Mouse (Mus musculus) gastrocnemius, postnatal 25 days (tissue): ENCODE measurements around the gene Hpse2. TPM values are rescaled to one million over a fixed set of nuclear protein-coding genes. Genes with fewer than 3 reads are reported as not detected.

Experiments used
- DNase-seq: peaks from one replicate; pipeline ENCODE4 v3.0.0; 2022
- total RNA-seq, 2 experiments: library from RNA; stranded (reverse); gene quantifications; 1 replicate in 1 of 2; 2 replicates in 1 of 2; pipeline ENCODE4 v1.2.3; 2021

Hpse2 gene
- total RNA-seq, 2 experiments from 2014 or later: 0.80 TPM; not detected in 1

DNA sequence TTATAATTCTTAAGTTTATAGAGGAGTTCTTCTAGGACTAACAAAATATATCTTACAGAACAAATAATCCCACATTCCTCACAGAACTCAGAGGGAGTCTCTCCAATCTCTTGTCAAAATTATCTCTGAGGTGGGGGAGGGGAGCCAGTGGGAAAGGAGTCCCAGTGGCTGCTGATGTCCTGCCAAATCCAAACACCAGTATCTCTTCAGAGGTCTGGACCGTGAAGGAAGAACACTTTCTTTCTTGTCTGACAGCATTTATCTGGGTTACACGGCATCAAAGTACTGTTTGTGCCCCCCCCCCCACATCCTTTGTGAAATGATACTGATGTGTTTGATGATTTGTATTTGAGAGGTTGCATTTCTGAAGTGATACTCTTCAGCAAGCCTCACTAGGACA lies 213.3 kb downstream of the Hpse2 start:
- DNase-seq: no peak

DNA sequence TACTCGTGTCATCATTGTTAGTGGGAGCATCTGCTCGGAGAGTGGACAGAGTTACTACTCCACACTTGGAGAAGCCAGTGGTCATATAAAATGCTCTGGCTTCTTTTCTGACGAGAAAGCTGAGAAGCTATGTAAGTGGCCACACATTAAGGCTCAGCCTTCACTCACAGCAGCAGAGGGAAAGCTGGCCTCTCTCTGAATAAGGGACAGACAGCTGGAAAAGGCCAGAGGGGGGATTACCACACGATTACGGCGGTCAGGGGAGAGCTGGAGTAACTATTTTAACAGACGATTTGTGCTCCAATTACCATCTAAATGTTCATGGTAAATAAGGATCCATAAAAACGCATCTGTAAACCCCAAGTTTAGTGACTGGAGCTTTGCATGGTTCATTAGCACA lies 232.1 kb downstream of the Hpse2 start:
- DNase-seq: no peak

GRCm38 (mm10) chr19:43155582-43155981 lies 232.6 kb downstream of the Hpse2 start:
- DNase-seq: no peak

DNA sequence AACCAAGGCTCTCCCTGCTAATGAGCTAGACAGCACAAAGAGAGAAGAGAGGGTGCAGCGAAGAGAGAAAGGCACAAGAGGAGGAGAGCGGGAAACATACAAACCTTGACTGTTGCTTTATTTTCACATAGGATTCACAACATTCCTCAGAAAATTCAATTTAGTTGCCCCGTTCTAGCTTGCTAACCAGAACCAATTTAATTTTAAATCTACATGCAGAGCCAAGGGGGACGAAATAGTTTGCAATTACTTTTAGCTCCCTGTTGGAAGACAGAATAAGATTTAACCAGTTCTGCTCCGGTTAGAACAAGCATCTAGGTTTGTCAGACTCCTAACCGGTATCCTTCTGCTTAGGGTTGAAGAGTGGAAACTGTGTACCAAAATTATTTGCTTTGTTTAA lies 240.3 kb downstream of the Hpse2 start:
- no peak for DNase-seq

GRCm38 (mm10) chr19:43146820-43147219 lies 241.3 kb downstream of the Hpse2 start:
- DNase-seq: no peak

- no peak for DNase-seq
Observed at GRCm38 (mm10) chr19:43141646-43142045, 246.5 kb downstream of the Hpse2 start.

- no peak for DNase-seq
Observed at GRCm38 (mm10) chr19:43109796-43110195, 278.4 kb downstream of the Hpse2 start.

- DNase-seq: no peak
Observed at GRCm38 (mm10) chr19:43096915-43097314, 291.2 kb downstream of the Hpse2 start.

- no peak for DNase-seq
Observed at GRCm38 (mm10) chr19:43087216-43087615, 300.9 kb downstream of the Hpse2 start.

DNA sequence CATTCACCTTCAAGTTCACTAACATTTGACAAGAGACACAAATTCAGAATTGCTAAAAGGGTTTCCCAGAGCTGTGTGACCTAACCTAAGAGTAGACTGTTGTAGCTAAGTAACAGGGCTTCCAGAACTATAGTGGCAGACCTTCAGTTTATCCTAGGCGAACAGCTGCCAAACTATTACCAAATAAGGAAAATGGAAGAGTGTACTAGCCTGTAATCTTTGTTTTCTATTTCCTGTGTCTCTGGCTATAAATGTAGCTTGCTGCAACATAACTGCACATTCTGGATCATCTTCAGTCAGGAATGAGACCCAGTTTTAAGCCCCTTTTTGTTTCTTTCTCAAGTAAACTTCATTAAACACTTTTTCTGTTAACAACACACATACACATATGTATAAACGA lies 324.0 kb downstream of the Hpse2 start:
- no peak for DNase-seq

GRCm38 (mm10) chr19:43044506-43044905 lies 343.6 kb downstream of the Hpse2 start:
- no peak for DNase-seq

- DNase-seq: no peak
Observed at GRCm38 (mm10) chr19:43042721-43043120, 345.4 kb downstream of the Hpse2 start.

GRCm38 (mm10) chr19:43042211-43042610 lies 345.9 kb downstream of the Hpse2 start:
- DNase-seq: no peak

DNA sequence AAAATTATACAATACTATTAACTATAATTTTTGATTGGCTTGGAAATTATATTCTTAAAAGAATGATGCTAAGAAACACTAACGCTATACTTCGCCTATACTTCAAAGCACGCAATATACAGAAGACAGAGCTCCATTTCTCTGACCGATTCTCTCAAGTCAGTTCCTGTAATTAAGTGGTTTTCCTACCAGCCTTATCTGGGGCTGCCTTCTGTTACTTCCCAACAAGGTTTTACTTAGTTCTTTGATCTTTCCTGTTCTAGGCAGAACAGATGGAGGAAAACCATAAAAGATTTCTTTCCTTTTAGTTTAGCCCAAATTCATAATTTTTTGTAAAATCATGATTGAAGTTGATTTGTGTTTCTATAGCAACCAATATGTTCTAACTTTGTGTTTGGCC lies 351.8 kb downstream of the Hpse2 start:
- no peak for DNase-seq

DNA sequence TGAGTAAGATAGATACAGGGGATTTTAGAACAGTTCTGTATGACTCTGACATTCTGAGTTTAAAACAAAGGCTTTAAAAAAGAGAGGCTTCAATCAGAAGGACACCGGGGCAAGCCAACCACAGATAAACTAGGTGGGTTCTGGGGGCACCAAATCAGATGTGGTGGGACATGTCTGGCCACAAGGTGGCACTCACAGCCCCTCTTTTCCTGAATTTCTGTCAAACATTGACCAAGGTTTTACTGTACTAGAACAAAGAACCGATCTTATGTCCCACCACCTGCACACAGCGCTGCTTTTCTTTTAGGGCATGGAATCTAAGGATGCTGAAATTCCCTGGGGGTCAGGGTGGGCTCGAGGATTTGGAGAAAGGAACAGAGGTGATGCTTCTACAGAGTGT lies 360.9 kb downstream of the Hpse2 start:
- no peak for DNase-seq

- no peak for DNase-seq
Observed at GRCm38 (mm10) chr19:43022611-43023173, 365.5 kb downstream of the Hpse2 start.

DNA sequence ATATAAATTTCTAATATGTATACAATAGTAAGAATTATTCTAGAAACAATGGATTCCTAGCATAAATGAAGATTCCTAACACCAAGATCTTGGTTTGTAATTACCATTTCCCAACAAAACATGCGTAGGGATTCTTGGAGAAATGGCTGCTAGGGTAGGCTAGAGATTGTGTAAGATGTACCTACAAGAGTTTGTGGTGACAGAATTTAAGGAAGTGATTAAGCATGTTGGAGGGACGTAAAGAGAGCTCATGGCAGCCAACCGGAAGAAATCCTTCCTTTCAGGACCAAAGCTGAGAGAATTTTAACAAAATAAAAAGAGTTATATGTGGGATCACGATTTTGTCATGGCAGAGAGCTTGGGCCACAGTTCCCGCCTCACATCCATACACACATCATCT lies 369.4 kb downstream of the Hpse2 start:
- no peak for DNase-seq

DNA sequence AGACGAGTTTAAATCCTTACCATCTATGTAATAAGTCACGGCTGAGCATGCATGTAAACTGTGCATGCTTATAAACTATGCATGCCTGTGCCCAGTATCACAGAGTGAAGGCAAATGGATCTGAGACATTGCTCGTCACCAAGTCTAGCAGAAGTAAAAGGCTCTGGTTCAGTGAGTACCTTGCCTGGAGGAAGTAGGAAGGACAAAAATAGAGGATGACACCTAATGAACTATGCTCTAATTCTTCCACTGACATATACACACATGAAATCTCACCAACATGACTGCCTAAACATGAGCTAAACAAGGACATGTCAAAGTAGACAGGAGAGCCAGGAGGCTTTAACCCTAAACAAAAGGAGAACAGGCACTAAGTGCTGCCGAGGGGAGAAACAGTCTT lies 391.7 kb downstream of the Hpse2 start:
- no peak for DNase-seq

GRCm38 (mm10) chr19:42988833-42989232 lies 399.3 kb downstream of the Hpse2 start:
- DNase-seq: no peak

- DNase-seq: no peak
Observed at GRCm38 (mm10) chr19:42986315-42986701, 401.8 kb downstream of the Hpse2 start.

GRCm38 (mm10) chr19:42985372-42986314 lies 402.5 kb downstream of the Hpse2 start:
- no peak for DNase-seq

DNA sequence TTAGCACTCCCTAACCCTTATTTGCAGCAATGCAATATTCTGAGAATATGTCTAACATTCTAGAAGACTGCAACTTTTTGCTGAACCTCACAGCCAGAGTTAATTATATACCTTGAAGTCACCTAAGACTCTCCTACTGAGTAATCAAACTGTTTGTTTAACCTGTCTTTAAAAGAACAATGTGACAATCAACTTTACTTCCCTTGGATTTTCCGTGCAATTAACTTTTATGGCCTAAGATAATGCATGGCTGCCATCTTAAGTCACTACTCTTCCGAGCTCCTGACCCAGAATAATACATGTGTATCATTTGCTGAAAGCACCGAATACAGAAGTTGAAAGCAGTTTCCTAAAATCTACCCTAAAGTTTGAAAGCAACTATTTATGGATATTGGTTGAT lies 407.6 kb downstream of the Hpse2 start:
- DNase-seq: no peak

- no peak for DNase-seq
Observed at GRCm38 (mm10) chr19:42977938-42978337, 410.2 kb downstream of the Hpse2 start.

- DNase-seq: no peak
Observed at GRCm38 (mm10) chr19:42973740-42974139, 414.4 kb downstream of the Hpse2 start.
